Mouse (Mus musculus): ENCODE data around the gene Ldlrap1. TPM values are rescaled to one million over a fixed set of nuclear protein-coding genes. Genes with fewer than 3 reads are reported as not detected.
A peak's percentile ranks its signal among the peaks of the same experiment; 100 is the strongest.

Ldlrap1 gene
- polyA plus RNA-seq, 1 experiment from 2014 or later = 14.5 TPM

GRCm38 (mm10) chr4:134739530-134739929 lies 28.3 kb downstream of the Ldlrap1 start:
- H3K36me3 ChIP-seq (ENCODE audit: control insufficient read depth, insufficient read depth, low read length) = no peaks in the 10 kb centered on the region
- ATAC-seq (ENCODE audit: insufficient number of reproducible peaks, low FRiP score, low TSS enrichment, low read depth) = no peak
- 82% methylated on average over 3 of the region's 3 CpGs for WGBS
- no peak overlapping the region for H3K4me2 ChIP-seq (ENCODE audit: low read depth, severe bottlenecking)
- H3K4me3 ChIP-seq (ENCODE audit: low read depth, low read length) = no peak overlapping the region
- H3K9me3 ChIP-seq (ENCODE audit: control insufficient read depth, low read length) = no peaks in the 10 kb centered on the region
- H3K9ac ChIP-seq (ENCODE audit: low read length) = no peak overlapping the region
- peaks cover 32% of the 10 kb centered on the region for H3K4me1 ChIP-seq (ENCODE audit: control insufficient read depth, insufficient read depth, low read length)
- no peak overlapping the region for H3K27ac ChIP-seq (replicated peaks; ENCODE audit: low read depth, low read length)
- DNase-seq (ENCODE audit: low spot score) = no peak
- no peaks in the 10 kb centered on the region for H3K27me3 ChIP-seq (ENCODE audit: control insufficient read depth, insufficient read depth, low read length)

- Histone ChIP-seq H3K4me1 (ENCODE audit: control insufficient read depth, insufficient read depth, low read length) (peaks cover 35% of the 10 kb centered on the region), H3K4me3 (ENCODE audit: low read depth, low read length) (no peak overlapping the region), H3K27me3 (ENCODE audit: control insufficient read depth, insufficient read depth, low read length) (no peaks in the 10 kb centered on the region), H3K4me2 (ENCODE audit: low read depth, severe bottlenecking) (no peak overlapping the region), H3K9me3 (ENCODE audit: control insufficient read depth, low read length) (no peaks in the 10 kb centered on the region), H3K27ac (replicated peaks; ENCODE audit: low read depth, low read length) (no peak overlapping the region), H3K9ac (ENCODE audit: low read length) (no peak overlapping the region), H3K36me3 (ENCODE audit: control insufficient read depth, insufficient read depth, low read length) (no peaks in the 10 kb centered on the region)
- ATAC-seq (ENCODE audit: insufficient number of reproducible peaks, low FRiP score, low TSS enrichment, low read depth) (no peak), DNase-seq (ENCODE audit: low spot score) (no peak)
- 52% methylated on average over 14 of the region's 14 CpGs for WGBS
Observed at GRCm38 (mm10) chr4:134737365-134737910, 30.4 kb downstream of the Ldlrap1 start.

- DNase-seq (ENCODE audit: low spot score) (peak; percentile 57), ATAC-seq (ENCODE audit: insufficient number of reproducible peaks, low FRiP score, low TSS enrichment, low read depth) (no peak)
- peak overlapping the region; percentile 10; the same call in 1 of the 2 replicates for H3K27ac ChIP-seq (replicated peaks; ENCODE audit: low read depth, low read length)
- 23% methylated on average over 7 of the region's 7 CpGs for WGBS
- no peaks in the 10 kb centered on the region for H3K9me3 ChIP-seq (ENCODE audit: control insufficient read depth, low read length)
- H3K9ac ChIP-seq (ENCODE audit: low read length) = 0 out of 2 replicates have a peak overlapping the region, but pooled peaks have one; percentile 18
- peaks cover 35% of the 10 kb centered on the region for H3K4me1 ChIP-seq (ENCODE audit: control insufficient read depth, insufficient read depth, low read length)
- H3K27me3 ChIP-seq (ENCODE audit: control insufficient read depth, insufficient read depth, low read length) = no peaks in the 10 kb centered on the region
- H3K36me3 ChIP-seq (ENCODE audit: control insufficient read depth, insufficient read depth, low read length) = no peaks in the 10 kb centered on the region
- no peak overlapping the region for H3K4me3 ChIP-seq (ENCODE audit: low read depth, low read length)
- H3K4me2 ChIP-seq (ENCODE audit: low read depth, severe bottlenecking) = no peak overlapping the region
Observed at GRCm38 (mm10) chr4:134736147-134736546, 31.7 kb downstream of the Ldlrap1 start.

GRCm38 (mm10) chr4:134734629-134735081 lies 33.2 kb downstream of the Ldlrap1 start:
- no peaks in the 10 kb centered on the region for H3K36me3 ChIP-seq (ENCODE audit: control insufficient read depth, insufficient read depth, low read length)
- H3K4me1 ChIP-seq (ENCODE audit: control insufficient read depth, insufficient read depth, low read length) = peaks cover 38% of the 10 kb centered on the region
- H3K27ac ChIP-seq (replicated peaks; ENCODE audit: low read depth, low read length) = peak overlapping the region; percentile 30; the same call in 1 of the 2 replicates
- no peak for DNase-seq (ENCODE audit: low spot score)
- H3K4me3 ChIP-seq (ENCODE audit: low read depth, low read length) = no peak overlapping the region
- no peak for ATAC-seq (ENCODE audit: insufficient number of reproducible peaks, low FRiP score, low TSS enrichment, low read depth)
- 59% methylated on average over 9 of the region's 9 CpGs for WGBS
- H3K9me3 ChIP-seq (ENCODE audit: control insufficient read depth, low read length) = no peaks in the 10 kb centered on the region
- H3K9ac ChIP-seq (ENCODE audit: low read length) = no peak overlapping the region
- H3K4me2 ChIP-seq (ENCODE audit: low read depth, severe bottlenecking) = peak overlapping the region; percentile 15; the same call in 1 of the 2 replicates
- no peaks in the 10 kb centered on the region for H3K27me3 ChIP-seq (ENCODE audit: control insufficient read depth, insufficient read depth, low read length)

- H3K4me2 ChIP-seq (ENCODE audit: low read depth, severe bottlenecking) = no peak overlapping the region; the same call in 1 of the 2 replicates
- peak; percentile 66 for DNase-seq (ENCODE audit: low spot score)
- 7% methylated on average over 13 of the region's 13 CpGs for WGBS
- no peaks in the 10 kb centered on the region for H3K27me3 ChIP-seq (ENCODE audit: control insufficient read depth, insufficient read depth, low read length)
- no peak overlapping the region for H3K4me3 ChIP-seq (ENCODE audit: low read depth, low read length)
- no peaks in the 10 kb centered on the region for H3K36me3 ChIP-seq (ENCODE audit: control insufficient read depth, insufficient read depth, low read length)
- 0 out of 2 replicates have a peak, but pooled peaks have one; percentile 65 for ATAC-seq (ENCODE audit: insufficient number of reproducible peaks, low FRiP score, low TSS enrichment, low read depth)
- no peak overlapping the region for H3K9ac ChIP-seq (ENCODE audit: low read length)
- H3K9me3 ChIP-seq (ENCODE audit: control insufficient read depth, low read length) = no peaks in the 10 kb centered on the region
- H3K4me1 ChIP-seq (ENCODE audit: control insufficient read depth, insufficient read depth, low read length) = peaks cover 38% of the 10 kb centered on the region
- peak overlapping the region; percentile 30; the same call in 1 of the 2 replicates for H3K27ac ChIP-seq (replicated peaks; ENCODE audit: low read depth, low read length)
Observed at GRCm38 (mm10) chr4:134734038-134734628, 33.7 kb downstream of the Ldlrap1 start.

GRCm38 (mm10) chr4:134733371-134733770 lies 34.5 kb downstream of the Ldlrap1 start:
- Histone ChIP-seq H3K4me3 (ENCODE audit: low read depth, low read length) (no peak overlapping the region), H3K4me1 (ENCODE audit: control insufficient read depth, insufficient read depth, low read length) (peaks cover 38% of the 10 kb centered on the region), H3K9ac (ENCODE audit: low read length) (no peak overlapping the region), H3K27me3 (ENCODE audit: control insufficient read depth, insufficient read depth, low read length) (no peaks in the 10 kb centered on the region), H3K9me3 (ENCODE audit: control insufficient read depth, low read length) (no peaks in the 10 kb centered on the region), H3K4me2 (ENCODE audit: low read depth, severe bottlenecking) (no peak overlapping the region), H3K36me3 (ENCODE audit: control insufficient read depth, insufficient read depth, low read length) (no peaks in the 10 kb centered on the region), H3K27ac (replicated peaks; ENCODE audit: low read depth, low read length) (no peak overlapping the region)
- ATAC-seq (ENCODE audit: insufficient number of reproducible peaks, low FRiP score, low TSS enrichment, low read depth) (no peak), DNase-seq (ENCODE audit: low spot score) (no peak)
- 59% methylated on average over 9 of the region's 9 CpGs for WGBS

- Histone ChIP-seq H3K9me3 (ENCODE audit: control insufficient read depth, low read length) (no peaks in the 10 kb centered on the region), H3K4me3 (ENCODE audit: low read depth, low read length) (no peak overlapping the region), H3K9ac (ENCODE audit: low read length) (no peak overlapping the region), H3K4me2 (ENCODE audit: low read depth, severe bottlenecking) (no peak overlapping the region), H3K27ac (replicated peaks; ENCODE audit: low read depth, low read length) (no peak overlapping the region), H3K36me3 (ENCODE audit: control insufficient read depth, insufficient read depth, low read length) (no peaks in the 10 kb centered on the region), H3K27me3 (ENCODE audit: control insufficient read depth, insufficient read depth, low read length) (no peaks in the 10 kb centered on the region), H3K4me1 (ENCODE audit: control insufficient read depth, insufficient read depth, low read length) (peaks cover 10% of the 10 kb centered on the region)
- ATAC-seq (ENCODE audit: insufficient number of reproducible peaks, low FRiP score, low TSS enrichment, low read depth) (no peak), DNase-seq (ENCODE audit: low spot score) (no peak)
- 9% methylated on average over 8 of the region's 8 CpGs for WGBS
Observed at GRCm38 (mm10) chr4:134730106-134730505, 37.7 kb downstream of the Ldlrap1 start.

- no peak overlapping the region for H3K9ac ChIP-seq (ENCODE audit: low read length)
- WGBS = 62% methylated on average over 13 of the region's 13 CpGs
- H3K4me2 ChIP-seq (ENCODE audit: low read depth, severe bottlenecking) = no peak overlapping the region
- no peak overlapping the region for H3K27ac ChIP-seq (replicated peaks; ENCODE audit: low read depth, low read length)
- no peaks in the 10 kb centered on the region for H3K36me3 ChIP-seq (ENCODE audit: control insufficient read depth, insufficient read depth, low read length)
- no peaks in the 10 kb centered on the region for H3K27me3 ChIP-seq (ENCODE audit: control insufficient read depth, insufficient read depth, low read length)
- no peak overlapping the region for H3K4me3 ChIP-seq (ENCODE audit: low read depth, low read length)
- no peaks in the 10 kb centered on the region for H3K9me3 ChIP-seq (ENCODE audit: control insufficient read depth, low read length)
- H3K4me1 ChIP-seq (ENCODE audit: control insufficient read depth, insufficient read depth, low read length) = peaks cover 3% of the 10 kb centered on the region
- ATAC-seq (ENCODE audit: insufficient number of reproducible peaks, low FRiP score, low TSS enrichment, low read depth) (no peak), DNase-seq (ENCODE audit: low spot score) (no peak)
Observed at GRCm38 (mm10) chr4:134725735-134726345, 42.0 kb downstream of the Ldlrap1 start.

Data from limb, embryonic 11.5 days (tissue).